Mouse (Mus musculus) spleen, adult 2 months (tissue): ENCODE data around the gene Rab3gap1. TPM values are rescaled to one million over a fixed set of nuclear protein-coding genes. Genes with fewer than 3 reads are reported as not detected.

Source experiments
- DNase-seq, 2 experiments: peaks; one replicate each; pipeline versions ENCODE4 v3.0.0 to v3.0.0-alpha.2; 2012 to 2021; ENCODE audit warnings: low spot score in 2 of 2, low read depth in 1 of 2
- H3K27ac ChIP-seq: fragments of 200-500 bp; 2 replicates; pipeline ENCODE4 v1.5.1; 2012; ENCODE audit warnings: low read length, inconsistent platforms; ENCODE audit not compliant: insufficient read depth
- H3K27me3 ChIP-seq: fragments of 200-500 bp; 2 replicates; pipeline ENCODE4 v1.6.1; 2012; ENCODE audit warnings: mild to moderate bottlenecking, moderate library complexity, low read length, inconsistent platforms; ENCODE audit not compliant: control insufficient read depth, insufficient read depth
- H3K36me3 ChIP-seq: fragments of 200-500 bp; 2 replicates; pipeline ENCODE4 v1.6.1; 2012; ENCODE audit warnings: mild to moderate bottlenecking, low read length, inconsistent platforms; ENCODE audit not compliant: control insufficient read depth, insufficient read depth
- H3K4me1 ChIP-seq: fragments of 200-500 bp; 2 replicates; pipeline ENCODE4 v1.6.1; 2011; ENCODE audit warnings: inconsistent platforms; ENCODE audit not compliant: control insufficient read depth, insufficient read depth, insufficient read length
- H3K4me3 ChIP-seq: fragments of 200-500 bp; 2 replicates; pipeline ENCODE4 v1.5.1; 2011; ENCODE audit warnings: mild to moderate bottlenecking, inconsistent platforms; ENCODE audit not compliant: insufficient read depth, insufficient read length; ENCODE audit errors: extremely low read depth
- CTCF ChIP-seq: fragments of 200-500 bp; IDR thresholded peaks from 2 replicates; pipeline ENCODE4 v1.5.1; 2011; ENCODE audit warnings: mild to moderate bottlenecking, inconsistent platforms; ENCODE audit not compliant: insufficient read depth, insufficient read length, insufficient replicate concordance; ENCODE audit errors: extremely low read depth
- POLR2A ChIP-seq: fragments of 200-500 bp; IDR thresholded peaks from 2 replicates; pipeline ENCODE4 v1.6.1; 2011; ENCODE audit warnings: low read depth, low read length, inconsistent platforms
- WGBS: fragments of 180-500 bp; shearing (Covaris S2); methylation state at CpG from one replicate; pipeline ENCODE4 v1.1.7; 2018; 5-methylcytosine and 5-hydroxymethylcytosine counted together
- polyA plus RNA-seq: library from polyadenylated mRNA; depleted of rRNA; stranded (reverse); fragments of >200 nt; gene quantifications from 2 replicates; pipeline ENCODE4 v1.2.3, GENCODE M21; 2012

Gene Rab3gap1
- polyA plus RNA-seq, 1 experiment, result 17.7 TPM

DNA sequence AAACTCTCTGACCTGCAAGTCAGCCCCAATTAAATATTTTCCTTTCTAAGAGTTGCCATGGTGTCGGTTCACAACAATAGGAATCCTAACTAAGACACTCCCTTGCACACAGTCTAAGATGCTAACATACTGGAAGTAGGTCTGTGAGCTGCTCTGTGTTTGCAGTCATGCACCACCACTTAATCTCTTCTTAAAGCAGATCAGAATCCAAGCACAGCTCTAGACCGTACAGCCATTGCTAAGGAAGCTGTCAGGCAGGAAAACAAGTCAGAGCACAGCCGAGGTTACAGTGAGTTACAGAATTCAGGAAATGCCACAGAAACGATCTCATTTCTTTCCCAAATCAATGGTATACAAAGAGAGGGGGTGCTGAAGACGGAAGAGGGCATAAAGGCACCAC, 90.2 kb downstream of the Rab3gap1 start:
- no peaks in the 10 kb centered on the region for H3K27me3 ChIP-seq
- no peak overlapping the region for H3K4me3 ChIP-seq
- H3K36me3 ChIP-seq, result no peaks in the 10 kb centered on the region
- 77% methylated on average over 5 of the region's 5 CpGs for WGBS
- no peak overlapping the region for H3K27ac ChIP-seq
- DNase-seq, result no peak
- no peaks in the 10 kb centered on the region for H3K4me1 ChIP-seq
- no peak for TF ChIP-seq POLR2A
- TF ChIP-seq CTCF, result no peak

DNA sequence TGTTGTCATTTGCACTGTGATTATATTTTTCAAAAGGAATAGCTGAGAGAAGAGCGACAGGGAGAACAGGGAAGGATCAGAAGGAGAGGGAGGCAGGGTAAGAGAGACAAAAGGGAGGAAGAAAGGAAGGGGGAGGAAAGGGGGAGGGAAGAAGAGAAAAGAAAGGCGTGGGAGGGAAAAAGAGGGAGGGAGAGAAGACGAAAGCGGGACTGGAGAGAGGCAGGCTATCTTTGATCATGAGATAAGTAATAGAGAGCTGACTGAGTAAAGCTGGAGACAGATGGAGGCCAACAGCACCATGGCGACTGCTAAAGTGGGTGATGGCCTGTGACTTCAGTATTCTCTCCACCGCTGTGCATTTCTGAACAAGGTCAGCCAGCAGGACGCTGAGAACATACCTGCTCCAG, 90.7 kb downstream of the Rab3gap1 start:
- DNase-seq, result no peak
- Histone ChIP-seq H3K27me3 (no peaks in the 10 kb centered on the region), H3K4me3 (no peak overlapping the region), H3K4me1 (no peaks in the 10 kb centered on the region), H3K36me3 (no peaks in the 10 kb centered on the region), H3K27ac (no peak overlapping the region)
- 86% methylated on average over 7 of the region's 7 CpGs for WGBS
- TF ChIP-seq POLR2A (no peak), CTCF (no peak)

GRCm38 (mm10) chr1:127961140-127961539, 92.6 kb downstream of the Rab3gap1 start:
- Histone ChIP-seq H3K4me3 (no peak overlapping the region), H3K27me3 (no peaks in the 10 kb centered on the region), H3K4me1 (no peaks in the 10 kb centered on the region), H3K36me3 (no peaks in the 10 kb centered on the region), H3K27ac (no peak overlapping the region)
- no peak for DNase-seq
- 92% methylated on average over 1 of the region's 1 CpGs for WGBS
- no peak for TF ChIP-seq CTCF
- TF ChIP-seq POLR2A, result no peak

DNA sequence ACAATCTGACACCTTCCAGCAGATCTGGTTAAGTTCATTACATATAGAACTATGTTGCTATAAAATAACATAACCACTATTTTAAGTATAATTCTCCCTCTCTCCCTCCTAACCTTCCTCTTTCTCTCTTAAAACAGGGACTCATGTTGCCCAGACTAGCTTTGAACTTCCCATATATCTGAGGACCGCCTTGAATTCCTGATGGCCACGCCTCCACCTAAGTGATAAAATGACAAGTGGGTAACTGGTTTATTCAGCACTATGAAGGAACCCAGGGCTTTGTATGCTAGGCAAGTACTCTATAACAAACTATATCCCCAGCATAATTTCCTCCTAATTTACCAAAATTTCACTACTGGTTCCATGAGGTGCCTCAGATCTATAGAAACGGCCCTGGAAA, 94.8 kb downstream of the Rab3gap1 start:
- 92% methylated on average over 3 of the region's 3 CpGs for WGBS
- no peaks in the 10 kb centered on the region for H3K27me3 ChIP-seq
- TF ChIP-seq CTCF (no peak), POLR2A (no peak)
- no peaks in the 10 kb centered on the region for H3K4me1 ChIP-seq
- H3K4me3 ChIP-seq, result no peak overlapping the region
- no peak for DNase-seq
- H3K27ac ChIP-seq, result no peak overlapping the region
- H3K36me3 ChIP-seq, result no peaks in the 10 kb centered on the region

DNA sequence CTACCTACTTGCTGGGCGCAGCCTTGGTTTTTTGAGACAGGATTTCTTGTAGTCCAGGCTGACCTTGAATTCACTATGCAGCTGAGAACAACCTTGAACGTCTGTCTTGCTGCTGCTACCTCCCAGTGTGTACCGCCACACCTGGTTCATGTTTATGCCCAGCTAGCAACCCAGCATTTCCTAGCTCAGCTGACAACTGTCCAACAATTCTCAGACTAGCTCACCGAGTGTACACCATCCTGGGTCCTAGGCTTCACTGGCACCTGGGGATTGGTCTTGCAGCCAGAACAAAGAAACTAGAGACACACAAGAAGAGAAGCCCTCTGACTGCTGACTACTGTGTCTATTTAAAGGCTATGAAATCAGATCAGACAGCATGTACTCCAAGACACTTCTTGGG, 102.3 kb downstream of the Rab3gap1 start:
- no peak for DNase-seq
- no peaks in the 10 kb centered on the region for H3K27me3 ChIP-seq
- no peak overlapping the region for H3K27ac ChIP-seq
- TF ChIP-seq POLR2A, result no peak
- TF ChIP-seq CTCF, result no peak
- peaks cover 2% of the 10 kb centered on the region; the same call in 1 of the 2 replicates for H3K4me1 ChIP-seq
- no peaks in the 10 kb centered on the region for H3K36me3 ChIP-seq
- no peak overlapping the region for H3K4me3 ChIP-seq
- 90% methylated on average over 4 of the region's 4 CpGs for WGBS

DNA sequence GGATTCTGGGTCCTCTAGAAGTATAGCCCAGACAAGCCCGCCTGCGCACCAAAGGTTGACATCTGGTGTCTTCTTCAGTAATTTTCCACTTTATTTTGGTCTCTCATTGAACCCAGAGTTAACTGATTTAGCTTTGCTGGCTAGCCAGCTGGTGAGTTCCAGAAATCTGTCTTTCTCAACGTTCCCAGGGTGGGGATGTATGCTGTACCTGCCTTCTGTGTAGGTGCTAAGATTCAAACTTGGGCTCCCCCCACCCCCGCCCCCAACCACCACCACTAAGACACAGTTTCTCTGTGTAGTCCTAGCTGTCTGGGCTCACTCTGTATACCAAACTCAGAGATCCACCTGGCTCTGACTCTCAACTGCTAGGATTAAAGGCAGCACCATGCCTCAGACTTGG, 105.5 kb downstream of the Rab3gap1 start:
- H3K4me1 ChIP-seq, result peaks cover 5% of the 10 kb centered on the region; the same call in 1 of the 2 replicates
- H3K27ac ChIP-seq, result no peak overlapping the region
- TF ChIP-seq POLR2A, result no peak
- no peak for TF ChIP-seq CTCF
- 90% methylated on average over 4 of the region's 4 CpGs for WGBS
- no peak overlapping the region for H3K4me3 ChIP-seq
- no peak for DNase-seq
- no peaks in the 10 kb centered on the region for H3K36me3 ChIP-seq
- H3K27me3 ChIP-seq, result no peaks in the 10 kb centered on the region

DNA sequence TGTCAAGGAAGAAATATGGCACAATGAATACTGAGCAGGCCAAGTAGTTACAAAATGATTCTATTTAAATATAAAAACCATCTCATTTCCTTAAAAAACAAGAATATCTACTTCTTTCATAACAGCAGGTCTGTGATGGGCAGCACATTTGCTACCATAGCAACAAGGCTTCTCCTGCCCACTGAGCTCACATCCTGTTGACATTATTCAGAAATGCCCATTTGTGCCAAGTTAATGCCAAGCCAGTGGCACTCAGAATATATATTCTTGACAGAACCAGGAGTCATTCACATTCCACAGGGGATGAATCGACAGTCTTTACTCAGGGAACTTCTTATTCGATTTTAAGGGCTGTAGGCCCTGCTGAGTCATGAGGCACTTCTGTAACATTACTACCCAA, 107.1 kb downstream of the Rab3gap1 start:
- no peak overlapping the region for H3K27ac ChIP-seq
- TF ChIP-seq CTCF, result no peak
- TF ChIP-seq POLR2A, result no peak
- WGBS, result 47% methylated on average over 2 of the region's 2 CpGs
- H3K4me1 ChIP-seq, result peaks cover 5% of the 10 kb centered on the region; the same call in 1 of the 2 replicates
- no peaks in the 10 kb centered on the region for H3K27me3 ChIP-seq
- no peaks in the 10 kb centered on the region for H3K36me3 ChIP-seq
- DNase-seq, result peak in 1 of 2 experiments; percentile 11
- no peak overlapping the region for H3K4me3 ChIP-seq
